Mouse (Mus musculus): Measurements from ENCODE around the gene Krtap19-1. TPM values are rescaled to one million over a fixed set of nuclear protein-coding genes. Genes with fewer than 3 reads are reported as not detected.

Gene Krtap19-1
- polyA plus RNA-seq, 1 experiment from 2014 or later: not detected

DNA sequence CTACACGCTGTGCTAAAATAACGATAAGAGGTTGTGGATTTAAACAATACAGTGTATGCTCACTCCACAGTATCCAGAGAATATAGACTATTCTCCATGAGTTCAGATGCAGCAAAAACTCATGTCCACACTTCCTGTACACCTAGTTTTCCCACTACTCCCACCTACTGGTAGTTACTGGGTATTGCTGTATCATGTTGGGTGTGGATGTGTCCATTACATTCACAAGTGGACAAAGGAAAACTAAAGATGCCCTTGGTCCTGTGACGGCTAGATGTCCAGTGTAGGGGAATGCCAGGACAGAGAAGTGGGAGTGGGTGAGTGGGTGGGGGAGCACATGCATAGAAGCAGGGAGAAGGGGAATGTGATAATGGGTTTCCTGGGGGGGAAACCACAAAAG, 45.5 kb downstream of the Krtap19-1 start:
- Histone ChIP-seq H3K9me3 (no peaks in the 10 kb centered on the region), H3K4me3 (replicated peaks) (no peak overlapping the region), H3K36me3 (no peaks in the 10 kb centered on the region), H3K27ac (no peak overlapping the region), H3K4me1 (no peaks in the 10 kb centered on the region), H3K9ac (no peak overlapping the region), H3K4me2 (no peak overlapping the region), H3K27me3 (replicated peaks) (no peaks in the 10 kb centered on the region)
- WGBS: 83% methylated on average over 3 of the region's 3 CpGs
- ATAC-seq (ENCODE audit: insufficient read depth, low FRiP score, low read depth): no peak

GRCm38 (mm10) chr16:88820066-88820465, 49.1 kb downstream of the Krtap19-1 start, which contains the start of gene Krtap15:
Krtap15 (plus strand) TSS chr16:88820215.
- Histone ChIP-seq H3K27ac (no peak within 1 kb of the TSS), H3K9ac (no peak within 1 kb of the TSS), H3K4me2 (no peak within 1 kb of the TSS), H3K9me3 (no peaks in the 10 kb centered on the region), H3K36me3 (no peaks in the 10 kb centered on the region), H3K4me1 (no peaks in the 10 kb centered on the region), H3K27me3 (replicated peaks) (no peaks in the 10 kb centered on the region), H3K4me3 (replicated peaks) (no peak within 1 kb of the TSS)
- ATAC-seq (ENCODE audit: insufficient read depth, low FRiP score, low read depth): no peak
- WGBS: 76% methylated on average over 3 of the region's 3 CpGs

Other genes with a start within 250 kb of the Krtap19-1 start
- gene 2310079G19Rik, start 241.7 kb downstream of the Krtap19-1 start, polyA plus RNA-seq (2015; fragmentation: Nextera tagmentation; extraction: Ambion mirVana): not detected in 2 replicates
- not detected in 2 replicates for gene Krtap26-1, start 221.6 kb downstream of the Krtap19-1 start, polyA plus RNA-seq (2015; fragmentation: Nextera tagmentation; extraction: Ambion mirVana)
- not detected in 2 replicates for gene Krtap27-1, start 197.7 kb downstream of the Krtap19-1 start, polyA plus RNA-seq (2015; fragmentation: Nextera tagmentation; extraction: Ambion mirVana)
- not detected in 2 replicates for gene 2310061N02Rik, start 161.4 kb downstream of the Krtap19-1 start, polyA plus RNA-seq (2015; fragmentation: Nextera tagmentation; extraction: Ambion mirVana)
- not detected in 2 replicates for gene Krtap13-1, start 140.5 kb downstream of the Krtap19-1 start, polyA plus RNA-seq (2015; fragmentation: Nextera tagmentation; extraction: Ambion mirVana)
- not detected in 2 replicates for gene Krtap13, start 117.8 kb downstream of the Krtap19-1 start, polyA plus RNA-seq (2015; fragmentation: Nextera tagmentation; extraction: Ambion mirVana)
- not detected in 2 replicates for gene 2310034C09Rik, start 110.6 kb downstream of the Krtap19-1 start, polyA plus RNA-seq (2015; fragmentation: Nextera tagmentation; extraction: Ambion mirVana)
- gene 2310057N15Rik, start 95.2 kb downstream of the Krtap19-1 start, polyA plus RNA-seq (2015; fragmentation: Nextera tagmentation; extraction: Ambion mirVana): not detected in 2 replicates
- not detected in 2 replicates for gene Gm5965, start 91.5 kb downstream of the Krtap19-1 start, polyA plus RNA-seq (2015; fragmentation: Nextera tagmentation; extraction: Ambion mirVana)
- not detected in 2 replicates for gene Gm20741, start 57.2 kb downstream of the Krtap19-1 start, polyA plus RNA-seq (2015; fragmentation: Nextera tagmentation; extraction: Ambion mirVana)
- gene Krtap15, start 49.2 kb downstream of the Krtap19-1 start, polyA plus RNA-seq (2015; fragmentation: Nextera tagmentation; extraction: Ambion mirVana): not detected in 2 replicates
- not detected in 2 replicates for gene Krtap14, start 43.3 kb downstream of the Krtap19-1 start, polyA plus RNA-seq (2015; fragmentation: Nextera tagmentation; extraction: Ambion mirVana)
- gene Krtap19-2, start 4.9 kb upstream of the Krtap19-1 start, polyA plus RNA-seq (2015; fragmentation: Nextera tagmentation; extraction: Ambion mirVana): not detected in 2 replicates
- gene Krtap19-3, start 8.6 kb upstream of the Krtap19-1 start, polyA plus RNA-seq (2015; fragmentation: Nextera tagmentation; extraction: Ambion mirVana): not detected in 2 replicates
- gene Krtap19-4, start 15.7 kb upstream of the Krtap19-1 start, polyA plus RNA-seq (2015; fragmentation: Nextera tagmentation; extraction: Ambion mirVana): not detected in 2 replicates
- gene Krtap19-5, start 27.0 kb upstream of the Krtap19-1 start, polyA plus RNA-seq (2015; fragmentation: Nextera tagmentation; extraction: Ambion mirVana): not detected in 2 replicates
- gene Krtap19-9b, start 62.9 kb upstream of the Krtap19-1 start, polyA plus RNA-seq (2015; fragmentation: Nextera tagmentation; extraction: Ambion mirVana): not detected in 2 replicates
- gene Krtap16-3, start 93.5 kb upstream of the Krtap19-1 start, polyA plus RNA-seq (2015; fragmentation: Nextera tagmentation; extraction: Ambion mirVana): not detected in 2 replicates
- gene Krtap22-2, start 141.3 kb upstream of the Krtap19-1 start, polyA plus RNA-seq (2015; fragmentation: Nextera tagmentation; extraction: Ambion mirVana): not detected in 2 replicates
- not detected in 2 replicates for gene Gm10229, start 145.9 kb upstream of the Krtap19-1 start, polyA plus RNA-seq (2015; fragmentation: Nextera tagmentation; extraction: Ambion mirVana)
- not detected in 2 replicates for gene Krtap6-1, start 162.3 kb upstream of the Krtap19-1 start, polyA plus RNA-seq (2015; fragmentation: Nextera tagmentation; extraction: Ambion mirVana)
- not detected in 2 replicates for gene Gm10228, start 172.1 kb upstream of the Krtap19-1 start, polyA plus RNA-seq (2015; fragmentation: Nextera tagmentation; extraction: Ambion mirVana)
- not detected in 2 replicates for gene Krtap6-5, start 178.5 kb upstream of the Krtap19-1 start, polyA plus RNA-seq (2015; fragmentation: Nextera tagmentation; extraction: Ambion mirVana)
- not detected in 2 replicates for gene 1110025L11Rik, start 194.6 kb upstream of the Krtap19-1 start, polyA plus RNA-seq (2015; fragmentation: Nextera tagmentation; extraction: Ambion mirVana)
- not detected in 2 replicates for gene Krtap6-3, start 214.6 kb upstream of the Krtap19-1 start, polyA plus RNA-seq (2015; fragmentation: Nextera tagmentation; extraction: Ambion mirVana)